Mouse (Mus musculus) megakaryocyte progenitor cell, adult 5-6 weeks (primary cell): ENCODE data around the gene Gm20708. TPM values are rescaled to one million over a fixed set of nuclear protein-coding genes. Genes with fewer than 3 reads are reported as not detected.

ENCODE experiments used
- ATAC-seq: replicated peaks from 2 replicates; pipeline ENCODE4 v1.8.0; 2016; ENCODE audit warnings: mild to moderate bottlenecking, moderate TSS enrichment, inconsistent platforms; ENCODE audit not compliant: poor library complexity
- total RNA-seq, 2 experiments: library from RNA; stranded (forward) in 1 of 2; stranded (reverse) in 1 of 2; fragments of 157-497, 149-512 nt in 1 of 2; fragments of 200-1000 nt in 1 of 2; gene quantifications; 2 replicates each; pipeline versions ENCODE4 v1.2.3 to v1.2.4; 2015 to 2017

Gm20708 gene
- total RNA-seq, 2 experiments from 2014 or later, result 0.92 to 2.5 TPM

GRCm38 (mm10) chr11:117860601-117861000 is 51.1 kb downstream of the Gm20708 start, which contains the start of gene Tmem235:
TSS of gene Tmem235 (plus strand) at chr11:117860752.
- ATAC-seq, result peak; percentile 17

- ATAC-seq, result no peak
Measured at GRCm38 (mm10) chr11:117863174-117863856, 53.8 kb downstream of the Gm20708 start.

GRCm38 (mm10) chr11:117864805-117865204 is 55.3 kb downstream of the Gm20708 start:
- 0 out of 2 replicates have a peak, but pooled peaks have one; percentile 27 for ATAC-seq

- ATAC-seq, result no peak
Measured at GRCm38 (mm10) chr11:117865988-117866387, 56.5 kb downstream of the Gm20708 start.

- ATAC-seq, result peak; percentile 82
Measured at GRCm38 (mm10) chr11:117870688-117871365, 61.4 kb downstream of the Gm20708 start.

- ATAC-seq, result no peak
Measured at GRCm38 (mm10) chr11:117871376-117871775, 61.9 kb downstream of the Gm20708 start.

GRCm38 (mm10) chr11:117871911-117872584 is 62.6 kb downstream of the Gm20708 start:
- ATAC-seq, result no peak

- ATAC-seq, result peak; percentile 30
Measured at GRCm38 (mm10) chr11:117872861-117873608, 63.6 kb downstream of the Gm20708 start, which contains the start of gene Tha1. TSS of gene Tha1 (minus strand) at chr11:117873481.

GRCm38 (mm10) chr11:117874419-117874818 is 65.0 kb downstream of the Gm20708 start:
- ATAC-seq, result no peak

- ATAC-seq, result no peak
Measured at GRCm38 (mm10) chr11:117875681-117876080, 66.2 kb downstream of the Gm20708 start.

- peak; percentile 66 for ATAC-seq
Measured at GRCm38 (mm10) chr11:117877917-117878745, 68.7 kb downstream of the Gm20708 start.

- ATAC-seq, result no peak; the same call in 1 of the 2 replicates
Measured at GRCm38 (mm10) chr11:117878892-117879291, 69.4 kb downstream of the Gm20708 start.

- no peak for ATAC-seq
Measured at GRCm38 (mm10) chr11:117879676-117880075, 70.2 kb downstream of the Gm20708 start.

GRCm38 (mm10) chr11:117880336-117880976 is 71.0 kb downstream of the Gm20708 start:
- no peak for ATAC-seq

GRCm38 (mm10) chr11:117880977-117881358 is 71.5 kb downstream of the Gm20708 start:
- no peak for ATAC-seq

GRCm38 (mm10) chr11:117881787-117882186 is 72.3 kb downstream of the Gm20708 start:
- peak; percentile 40 for ATAC-seq

GRCm38 (mm10) chr11:117882208-117882607 is 72.7 kb downstream of the Gm20708 start:
- ATAC-seq, result no peak

GRCm38 (mm10) chr11:117886000-117886399 is 76.5 kb downstream of the Gm20708 start:
- ATAC-seq, result no peak

GRCm38 (mm10) chr11:117888168-117888852 is 78.8 kb downstream of the Gm20708 start:
- ATAC-seq, result no peak
